Mouse (Mus musculus) stomach, embryonic 15.5 days (tissue): ENCODE results near the gene Ldlrad3. TPM values are rescaled to one million over a fixed set of nuclear protein-coding genes. Genes with fewer than 3 reads are reported as not detected.

Experiments used
- ATAC-seq: fragments of 200-750 bp; cut with Nextera tagmentation; 2 replicates; pipeline ENCODE4 v1.8.0; 2017; ENCODE audit warnings: low read depth, moderate number of reproducible peaks, moderate TSS enrichment; ENCODE audit not compliant: insufficient read depth, low FRiP score
- H3K27ac ChIP-seq: fragments of 300-500 bp; sonication (generic); 2 replicates; pipeline ENCODE4 v1.5.1; 2015; ENCODE audit warnings: mild to moderate bottlenecking, inconsistent platforms
- H3K27me3 ChIP-seq: fragments of 300-500 bp; sonication (generic); replicated peaks from 2 replicates; pipeline ENCODE4 v1.6.1; 2015; ENCODE audit warnings: inconsistent platforms
- H3K36me3 ChIP-seq: fragments of 300-500 bp; sonication (generic); 2 replicates; pipeline ENCODE4 v1.6.1; 2015; ENCODE audit warnings: inconsistent platforms
- H3K4me1 ChIP-seq: fragments of 300-500 bp; sonication (generic); 2 replicates; pipeline ENCODE4 v1.6.1; 2015; ENCODE audit warnings: inconsistent platforms
- H3K4me2 ChIP-seq: fragments of 300-500 bp; sonication (generic); 2 replicates; pipeline ENCODE4 v1.6.1; 2015; ENCODE audit warnings: mild to moderate bottlenecking, inconsistent platforms
- H3K4me3 ChIP-seq: fragments of 300-500 bp; sonication (generic); replicated peaks from 2 replicates; pipeline ENCODE4 v1.5.1; 2015; ENCODE audit warnings: inconsistent platforms
- H3K9ac ChIP-seq: fragments of 300-500 bp; sonication (generic); 2 replicates; pipeline ENCODE4 v1.6.1; 2015; ENCODE audit warnings: inconsistent platforms
- H3K9me3 ChIP-seq: fragments of 300-500 bp; sonication (generic); 2 replicates; pipeline ENCODE4 v1.6.1; 2016; ENCODE audit warnings: inconsistent platforms
- WGBS: fragments of 180-500 bp; shearing (Covaris S2); methylation state at CpG from one replicate; pipeline ENCODE4 v1.1.7; 2015; 5-methylcytosine and 5-hydroxymethylcytosine counted together
- polyA plus RNA-seq: library from polyadenylated mRNA; unstranded; fragments of >200 nt; fragmentation: Nextera tagmentation; extraction: Ambion mirVana; gene quantifications from 2 replicates; pipeline ENCODE4 v1.2.1, GENCODE M21; 2015

The Ldlrad3 gene
- polyA plus RNA-seq, 1 experiment from 2014 or later, result 39.1 TPM

DNA sequence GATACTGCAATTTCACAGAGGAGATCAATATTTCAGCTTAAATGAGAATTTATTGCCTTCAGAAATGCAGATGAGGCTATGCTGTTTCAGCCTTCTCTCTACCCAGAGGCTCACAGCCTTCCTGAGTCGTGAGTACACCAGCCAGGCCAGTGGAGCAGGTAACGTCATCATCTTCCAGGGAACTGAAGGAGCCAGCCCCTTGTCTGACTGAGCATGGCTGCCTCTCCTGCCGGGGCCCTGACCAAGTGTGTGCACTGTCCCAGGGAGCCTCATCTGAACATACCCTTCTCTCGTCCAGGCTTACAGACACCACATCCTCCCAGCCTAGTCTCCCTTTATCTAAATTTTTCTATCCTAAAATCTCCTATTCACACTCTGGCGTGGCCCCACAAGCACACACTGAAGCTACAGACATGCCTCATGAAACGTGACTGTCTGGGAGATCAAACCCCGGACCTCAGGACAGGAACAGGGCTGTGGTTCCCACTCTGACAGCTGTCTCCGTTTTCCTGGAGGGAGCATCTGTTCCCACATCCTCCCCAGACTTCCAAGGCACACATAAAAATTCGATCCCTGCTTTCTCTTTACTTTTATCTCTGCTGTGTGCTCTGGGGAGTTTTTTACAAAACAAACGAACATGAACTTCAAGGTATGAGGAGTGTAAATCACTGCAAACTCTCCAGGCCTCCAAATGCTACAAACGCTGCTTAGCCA lies 164.7 kb downstream of the Ldlrad3 start:
- no peaks in the 10 kb centered on the region for H3K4me1 ChIP-seq
- no peaks in the 10 kb centered on the region for H3K36me3 ChIP-seq
- ATAC-seq, result peak; percentile 18; the same call in 1 of the 2 replicates
- no peak overlapping the region for H3K4me3 ChIP-seq
- 40% methylated on average over 11 of the region's 11 CpGs for WGBS
- no peak overlapping the region for H3K9ac ChIP-seq
- H3K27ac ChIP-seq, result no peak overlapping the region
- H3K4me2 ChIP-seq, result no peak overlapping the region
- no peaks in the 10 kb centered on the region for H3K9me3 ChIP-seq
- H3K27me3 ChIP-seq, result no peaks in the 10 kb centered on the region

DNA sequence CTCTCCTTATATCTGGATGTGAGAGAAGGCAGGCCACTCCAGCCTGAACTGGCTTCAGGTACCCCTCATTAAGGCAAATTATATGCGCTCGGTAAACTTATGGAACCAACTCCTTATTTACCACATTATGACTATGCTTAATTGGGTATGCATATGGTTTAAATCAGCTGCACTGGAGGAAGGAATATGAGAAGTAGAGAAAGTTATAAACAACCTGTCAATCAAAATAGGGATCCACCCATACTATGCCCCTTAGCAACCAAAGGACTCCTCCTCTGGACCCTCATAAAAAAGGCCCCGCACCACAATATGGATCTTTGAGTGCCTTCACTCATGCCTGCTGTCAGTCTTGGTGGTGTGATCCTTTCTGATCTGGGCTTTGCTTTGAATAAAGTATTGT lies 165.6 kb downstream of the Ldlrad3 start:
- ATAC-seq, result no peak
- 91% methylated on average over 3 of the region's 3 CpGs for WGBS
- Histone ChIP-seq H3K36me3 (no peaks in the 10 kb centered on the region), H3K9me3 (no peaks in the 10 kb centered on the region), H3K4me2 (no peak overlapping the region), H3K4me3 (no peak overlapping the region), H3K9ac (no peak overlapping the region), H3K27me3 (no peaks in the 10 kb centered on the region), H3K4me1 (no peaks in the 10 kb centered on the region), H3K27ac (no peak overlapping the region)

DNA sequence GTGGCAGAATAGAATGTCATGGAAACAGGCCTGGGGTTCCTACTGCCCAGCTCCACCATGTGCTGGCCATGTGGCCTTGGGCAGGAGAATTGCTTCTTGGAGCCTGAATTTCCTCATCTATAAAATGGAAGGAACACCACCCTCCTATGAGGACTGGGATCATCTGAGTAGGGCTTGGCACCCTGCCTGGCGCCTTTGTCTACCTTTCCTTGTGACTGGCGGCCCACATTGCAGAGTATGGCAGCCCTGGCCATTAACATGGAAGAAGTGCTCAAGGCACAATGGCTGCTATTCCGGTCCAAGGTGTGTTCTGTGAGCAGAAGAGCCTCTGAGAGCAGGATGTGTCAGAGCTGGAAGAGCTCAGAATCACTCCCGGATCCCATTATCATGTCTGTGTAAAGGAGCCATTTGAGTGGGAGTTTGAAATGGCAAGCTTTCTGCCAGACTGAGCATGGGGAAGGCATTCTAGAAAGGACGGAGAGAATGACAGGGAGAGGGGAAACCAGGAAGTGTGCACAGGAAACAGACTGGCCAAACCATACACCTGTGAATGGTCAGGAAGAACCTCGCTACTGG lies 171.6 kb downstream of the Ldlrad3 start:
- no peak overlapping the region for H3K9ac ChIP-seq
- H3K36me3 ChIP-seq, result no peaks in the 10 kb centered on the region
- no peak for ATAC-seq
- no peaks in the 10 kb centered on the region for H3K4me1 ChIP-seq
- H3K9me3 ChIP-seq, result no peaks in the 10 kb centered on the region
- no peak overlapping the region for H3K27ac ChIP-seq
- WGBS, result 88% methylated on average over 6 of the region's 6 CpGs
- H3K4me2 ChIP-seq, result no peak overlapping the region
- no peaks in the 10 kb centered on the region for H3K27me3 ChIP-seq
- H3K4me3 ChIP-seq, result no peak overlapping the region

DNA sequence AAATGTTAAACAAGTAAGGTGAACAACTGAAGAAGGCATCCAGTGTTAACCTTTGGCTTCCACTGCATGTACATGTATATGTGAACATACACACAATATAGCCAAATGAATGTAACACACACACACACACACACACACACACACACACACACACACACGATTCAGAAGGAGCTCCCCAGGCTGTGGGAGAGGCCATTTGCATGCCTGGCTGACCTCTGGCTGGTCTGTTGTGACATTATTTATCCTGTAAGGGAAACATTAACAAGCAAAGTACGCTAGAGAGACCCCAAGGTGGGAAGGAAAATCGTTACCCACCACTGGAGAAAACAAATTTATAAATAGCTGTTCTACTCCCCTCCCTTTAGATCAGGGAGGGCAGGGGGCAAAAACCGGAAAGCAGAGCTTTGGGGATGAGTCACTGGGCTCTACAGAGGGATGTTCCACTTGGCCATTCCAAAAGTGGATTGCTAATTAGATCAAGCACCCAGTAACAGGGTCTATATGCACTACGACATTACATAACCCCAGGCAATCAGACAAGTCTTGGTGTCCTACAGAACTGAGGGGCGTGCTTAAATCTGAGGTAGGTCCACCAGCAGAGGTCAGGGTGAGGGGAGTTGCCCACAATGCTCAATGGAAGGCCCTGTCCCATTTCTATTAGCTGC lies 174.7 kb downstream of the Ldlrad3 start:
- Histone ChIP-seq H3K27me3 (no peaks in the 10 kb centered on the region), H3K36me3 (no peaks in the 10 kb centered on the region), H3K9ac (no peak overlapping the region), H3K4me3 (no peak overlapping the region), H3K9me3 (no peaks in the 10 kb centered on the region), H3K27ac (no peak overlapping the region), H3K4me2 (no peak overlapping the region), H3K4me1 (peaks cover 3% of the 10 kb centered on the region; the same call in 1 of the 2 replicates)
- ATAC-seq, result no peak
- WGBS, result 60% methylated on average over 6 of the region's 6 CpGs

DNA sequence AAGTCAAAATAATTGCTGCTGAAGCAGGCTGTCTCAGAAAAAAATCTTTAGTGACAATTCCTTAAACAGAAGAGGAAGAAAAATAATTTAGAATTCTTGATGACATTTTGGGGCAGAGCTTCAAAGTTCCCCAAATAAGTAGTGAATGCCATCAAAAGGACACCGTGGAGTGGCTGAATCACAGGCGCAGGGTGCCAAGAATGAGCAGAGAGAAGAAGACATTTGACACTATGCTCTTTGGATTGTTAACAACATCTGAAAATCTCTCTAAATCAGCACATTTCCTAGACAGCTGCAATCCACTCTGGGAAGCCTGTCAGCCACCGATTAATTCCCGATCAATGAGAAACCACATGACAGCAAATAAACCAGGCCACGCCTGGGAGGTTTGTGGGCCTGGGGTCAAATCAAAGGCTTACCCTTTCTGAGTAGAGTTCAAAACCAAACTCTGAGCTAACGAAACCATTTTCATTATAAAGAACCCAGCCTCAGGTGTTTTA lies 176.4 kb downstream of the Ldlrad3 start:
- peaks cover 8% of the 10 kb centered on the region for H3K4me1 ChIP-seq
- H3K27me3 ChIP-seq, result no peaks in the 10 kb centered on the region
- no peak overlapping the region for H3K27ac ChIP-seq
- H3K9me3 ChIP-seq, result no peaks in the 10 kb centered on the region
- ATAC-seq, result no peak
- H3K4me3 ChIP-seq, result no peak overlapping the region
- WGBS, result 58% methylated on average over 6 of the region's 6 CpGs
- no peak overlapping the region for H3K4me2 ChIP-seq
- no peak overlapping the region for H3K9ac ChIP-seq
- no peaks in the 10 kb centered on the region for H3K36me3 ChIP-seq

DNA sequence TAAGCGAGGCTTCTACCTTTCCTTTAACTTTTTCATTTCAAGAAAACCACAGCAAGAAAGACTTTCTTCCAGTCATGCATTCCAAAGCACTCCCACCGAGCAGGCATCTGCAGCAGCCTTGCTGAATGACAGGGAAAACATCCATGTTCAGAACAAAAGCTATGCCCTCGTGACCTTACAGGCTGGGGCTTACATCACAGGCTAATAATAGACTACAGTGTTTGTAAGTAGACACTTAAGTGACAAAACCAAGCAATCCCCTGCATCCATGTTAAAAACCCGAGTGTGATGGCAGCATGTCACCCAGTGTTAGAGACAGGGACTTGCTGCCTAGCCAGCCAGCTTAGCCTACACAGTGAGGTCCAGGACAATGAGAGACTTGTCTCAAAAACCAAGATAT lies 180.0 kb downstream of the Ldlrad3 start:
- no peak overlapping the region for H3K4me3 ChIP-seq
- no peak overlapping the region for H3K9ac ChIP-seq
- no peak for ATAC-seq
- H3K27ac ChIP-seq, result no peak overlapping the region
- WGBS, result 39% methylated on average over 4 of the region's 4 CpGs
- H3K27me3 ChIP-seq, result no peaks in the 10 kb centered on the region
- H3K9me3 ChIP-seq, result no peaks in the 10 kb centered on the region
- H3K4me1 ChIP-seq, result peaks cover 28% of the 10 kb centered on the region
- no peaks in the 10 kb centered on the region for H3K36me3 ChIP-seq
- no peak overlapping the region for H3K4me2 ChIP-seq

DNA sequence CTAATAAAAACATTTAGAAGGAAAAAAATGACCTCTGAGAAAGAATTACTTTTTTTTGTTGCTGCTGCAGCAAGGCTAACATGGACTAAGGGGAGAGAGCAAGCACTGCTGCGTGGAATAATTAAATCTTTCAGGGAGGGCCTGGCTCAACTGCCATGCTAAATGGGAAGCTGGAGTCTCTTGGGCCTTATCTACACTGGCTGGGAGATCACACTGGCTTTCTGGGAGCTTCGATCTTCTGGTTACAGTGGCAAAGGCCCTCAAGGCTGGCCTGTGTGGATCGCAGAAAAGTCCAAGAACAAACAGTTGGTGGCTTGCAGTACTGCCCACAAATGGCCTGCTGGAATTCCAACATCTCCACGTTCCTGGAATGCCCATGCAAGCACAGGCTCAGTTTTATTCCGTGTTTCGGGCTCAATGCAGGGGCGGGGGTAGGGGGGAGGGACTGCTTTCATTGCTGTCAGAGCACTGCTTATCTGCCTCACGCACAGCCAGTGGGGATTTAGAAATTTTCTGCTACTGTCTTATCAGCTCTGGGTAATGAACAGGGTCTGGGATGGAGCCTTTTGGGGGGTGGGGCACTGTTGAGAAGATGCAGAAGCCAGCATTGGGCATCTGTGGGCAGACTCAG lies 180.7 kb downstream of the Ldlrad3 start:
- Histone ChIP-seq H3K4me2 (no peak overlapping the region), H3K36me3 (no peaks in the 10 kb centered on the region), H3K27me3 (no peaks in the 10 kb centered on the region), H3K27ac (no peak overlapping the region), H3K9ac (no peak overlapping the region), H3K4me1 (peaks cover 28% of the 10 kb centered on the region), H3K4me3 (no peak overlapping the region), H3K9me3 (no peaks in the 10 kb centered on the region)
- ATAC-seq, result no peak
- WGBS, result 39% methylated on average over 8 of the region's 8 CpGs

DNA sequence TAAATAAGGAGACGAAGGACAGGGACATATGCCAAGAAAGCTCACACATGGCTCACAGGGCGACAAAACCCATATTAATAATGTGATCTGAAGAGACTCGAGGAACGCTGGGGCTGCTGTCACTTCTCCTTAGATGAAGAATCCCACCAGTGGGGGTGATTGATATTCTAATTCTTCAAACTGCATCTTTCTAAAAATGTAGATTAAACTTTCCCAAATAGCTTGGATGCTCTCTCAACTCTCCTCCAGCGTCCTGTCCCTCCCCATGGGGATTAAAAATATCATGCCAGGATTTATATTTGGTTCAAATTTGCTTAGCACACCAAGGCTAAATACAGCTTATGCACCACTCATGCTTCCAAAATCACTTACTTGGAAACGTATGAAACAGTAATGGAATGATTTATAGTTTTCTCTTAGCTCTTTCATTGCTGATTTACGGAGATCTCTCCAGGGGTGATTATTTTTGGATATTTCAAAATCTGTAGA lies 182.4 kb downstream of the Ldlrad3 start:
- no peak for ATAC-seq
- no peaks in the 10 kb centered on the region for H3K27me3 ChIP-seq
- peak overlapping the region; percentile 74 for H3K27ac ChIP-seq
- WGBS, result 51% methylated on average over 7 of the region's 7 CpGs
- no peaks in the 10 kb centered on the region for H3K36me3 ChIP-seq
- no peak overlapping the region for H3K4me3 ChIP-seq
- no peak overlapping the region for H3K4me2 ChIP-seq
- H3K4me1 ChIP-seq, result peaks cover 35% of the 10 kb centered on the region
- no peak overlapping the region for H3K9ac ChIP-seq
- no peaks in the 10 kb centered on the region for H3K9me3 ChIP-seq

DNA sequence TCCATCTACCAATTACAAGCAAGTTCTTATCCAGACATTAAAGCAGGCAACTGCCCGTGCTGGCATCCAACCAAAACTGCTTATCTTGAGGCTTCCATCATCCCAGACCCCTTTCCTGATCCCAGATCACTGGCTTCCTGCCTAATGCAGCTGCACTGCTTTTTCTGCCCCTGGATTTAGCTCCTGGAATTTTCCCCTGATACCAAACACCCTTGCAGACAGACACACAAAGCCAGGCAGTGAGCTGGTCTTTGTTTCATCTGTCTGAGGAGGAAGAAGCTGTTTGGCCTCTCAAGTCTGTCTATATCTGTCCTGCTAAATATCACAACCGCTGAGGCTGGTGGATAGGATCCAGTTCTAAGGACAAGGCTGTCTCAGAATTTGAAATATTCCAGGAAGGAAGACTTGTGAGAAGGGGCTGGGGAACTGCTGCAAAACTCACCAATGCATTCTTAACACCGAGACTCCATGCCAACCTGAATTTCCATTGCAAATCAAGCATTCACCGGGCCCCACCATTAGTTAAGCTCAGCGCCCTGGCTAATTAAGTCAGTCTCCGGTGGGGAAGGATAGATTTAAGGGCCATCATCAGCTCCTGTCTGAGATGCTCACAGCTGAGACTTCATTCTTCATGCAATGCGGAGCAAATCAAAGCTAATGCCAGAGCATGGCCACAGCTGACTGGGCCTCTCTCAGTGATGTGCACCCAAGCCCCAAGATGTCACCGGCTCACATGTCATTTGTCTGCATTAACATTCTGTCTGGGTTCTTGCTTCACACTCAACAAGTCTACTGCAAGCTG lies 183.0 kb downstream of the Ldlrad3 start:
- 24% methylated on average over 8 of the region's 8 CpGs for WGBS
- peaks cover 35% of the 10 kb centered on the region for H3K4me1 ChIP-seq
- no peak overlapping the region for H3K4me3 ChIP-seq
- no peak overlapping the region for H3K9ac ChIP-seq
- H3K27me3 ChIP-seq, result no peaks in the 10 kb centered on the region
- H3K27ac ChIP-seq, result peak overlapping the region; percentile 74
- H3K4me2 ChIP-seq, result 0 out of 2 replicates have a peak overlapping the region, but pooled peaks have one; percentile 29
- ATAC-seq, result 0 out of 2 replicates have a peak, but pooled peaks have one; percentile 51
- no peaks in the 10 kb centered on the region for H3K9me3 ChIP-seq
- no peaks in the 10 kb centered on the region for H3K36me3 ChIP-seq

DNA sequence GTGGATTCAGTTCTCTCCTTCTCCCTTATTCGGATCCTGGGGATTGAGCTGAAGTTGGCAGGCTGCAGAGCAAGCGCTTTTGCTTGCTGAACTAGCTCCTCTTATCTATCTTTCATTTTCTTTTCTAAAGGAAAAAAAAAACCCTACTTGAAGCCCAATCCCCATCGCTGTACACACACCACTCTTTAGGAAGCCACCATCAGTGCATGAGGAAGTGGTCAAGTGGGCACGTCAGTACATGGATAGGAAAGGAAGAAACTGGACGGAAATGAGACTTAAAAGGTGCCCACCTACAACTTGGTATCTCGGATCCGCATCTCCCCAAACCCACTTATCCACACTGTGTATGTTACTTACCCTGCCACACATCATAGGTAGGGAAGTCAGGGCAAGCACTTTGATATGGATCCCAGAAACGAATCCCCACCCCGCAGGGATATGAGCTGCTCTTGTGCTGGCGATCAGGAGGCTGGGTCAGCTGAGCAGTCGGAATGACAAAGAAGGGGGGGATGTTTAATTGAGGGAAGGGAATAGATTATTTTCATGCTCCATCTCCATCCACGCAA lies 183.7 kb downstream of the Ldlrad3 start:
- peak overlapping the region; percentile 74 for H3K27ac ChIP-seq
- peak overlapping the region; percentile 29; the same call in 1 of the 2 replicates for H3K4me2 ChIP-seq
- WGBS, result 47% methylated on average over 12 of the region's 12 CpGs
- H3K9me3 ChIP-seq, result no peaks in the 10 kb centered on the region
- peaks cover 37% of the 10 kb centered on the region for H3K4me1 ChIP-seq
- ATAC-seq, result no peak
- H3K36me3 ChIP-seq, result no peaks in the 10 kb centered on the region
- H3K27me3 ChIP-seq, result no peaks in the 10 kb centered on the region
- H3K9ac ChIP-seq, result no peak overlapping the region
- H3K4me3 ChIP-seq, result no peak overlapping the region

DNA sequence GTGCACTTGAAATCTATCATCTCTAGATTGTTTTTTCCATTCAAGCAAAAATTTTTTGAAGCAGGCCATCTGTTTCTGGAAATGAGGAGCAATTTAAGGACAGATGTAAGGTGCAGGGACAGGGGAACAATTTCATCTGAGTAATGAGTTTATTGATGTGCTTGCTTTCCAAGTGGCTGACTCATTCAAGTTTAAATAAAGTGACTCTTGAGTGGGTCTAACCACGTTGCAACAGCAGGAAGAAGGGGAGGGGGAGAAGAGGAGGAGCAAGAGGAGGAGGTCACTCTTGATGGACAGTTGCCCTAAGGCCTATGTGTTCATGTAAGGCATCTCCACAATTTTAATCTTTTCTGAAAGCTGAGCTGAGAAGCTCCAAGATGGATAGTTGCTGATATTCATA lies 184.5 kb downstream of the Ldlrad3 start:
- Histone ChIP-seq H3K27ac (no peak overlapping the region), H3K4me2 (no peak overlapping the region), H3K36me3 (no peaks in the 10 kb centered on the region), H3K9ac (no peak overlapping the region), H3K4me1 (peaks cover 35% of the 10 kb centered on the region), H3K9me3 (no peaks in the 10 kb centered on the region), H3K4me3 (no peak overlapping the region), H3K27me3 (no peaks in the 10 kb centered on the region)
- ATAC-seq, result no peak
- WGBS, result 4% methylated on average over 1 of the region's 1 CpGs
